8 mouse cellular contexts compared by ENCODE assay signal in genomic region chr2:153441228-153441627, GRCm38 (mm10). TPM values are rescaled to one million over a fixed set of nuclear protein-coding genes. Genes with fewer than 3 reads are reported as not detected.
DNase-seq lines count a peak whose midpoint lies in the region; ATAC-seq lines count a peak whose summit lies in the region.
"Had no signal": no experiment of that assay in that cellular context is flagged by ENCODE, and none has a peak within 500 bp of the region (broad histone marks: within the 10 kb centered on the region; RNA-seq: fewer than 3 reads in every experiment).

No protein-coding gene starts in this region.

- peaks cover 69% of the 10 kb centered on the region for H3K4me1 ChIP-seq in lung, embryonic 15.5 days
- H3K4me1 ChIP-seq in forebrain, embryonic 15.5 days = peaks cover 69% of the 10 kb centered on the region
- peaks cover 49% of the 10 kb centered on the region for H3K4me1 ChIP-seq in limb, embryonic 11.5 days (ENCODE audit: control insufficient read depth, insufficient read depth, low read length)
- peaks cover 53% of the 10 kb centered on the region for H3K4me1 ChIP-seq in stomach, embryonic 14.5 days (ENCODE audit: control insufficient read depth, insufficient read depth, low read length)

- H3K36me3 ChIP-seq in lung, embryonic 15.5 days = no peaks in the 10 kb centered on the region
- peaks cover under 1% of the 10 kb centered on the region for H3K36me3 ChIP-seq in forebrain, embryonic 15.5 days
- no peaks in the 10 kb centered on the region for H3K36me3 ChIP-seq in limb, embryonic 11.5 days (ENCODE audit: control insufficient read depth, insufficient read depth, low read length)
- no peaks in the 10 kb centered on the region; the same call in 1 of the 2 replicates for H3K36me3 ChIP-seq in stomach, embryonic 14.5 days (ENCODE audit: control insufficient read depth, insufficient read depth, low read length)

- no peaks in the 10 kb centered on the region for H3K9me3 ChIP-seq in lung, embryonic 15.5 days
- H3K9me3 ChIP-seq in forebrain, embryonic 15.5 days = no peaks in the 10 kb centered on the region
- H3K9me3 ChIP-seq in limb, embryonic 11.5 days (ENCODE audit: control insufficient read depth, low read length) = no peaks in the 10 kb centered on the region
- no peaks in the 10 kb centered on the region for H3K9me3 ChIP-seq in stomach, embryonic 14.5 days (ENCODE audit: control insufficient read depth, low read depth, low read length)

- DNase-seq in lung, postnatal 10 days = no peak
- DNase-seq in limb, embryonic 11.5 days (ENCODE audit: low spot score) = no peak
- no peak for DNase-seq in cerebellum, postnatal 10 days
- no peak for DNase-seq in right cerebral cortex, postnatal 14 days
- DNase-seq: lung, adult 18-20 months had no signal

- no peak overlapping the region for H3K4me3 ChIP-seq in lung, embryonic 15.5 days
- no peak overlapping the region for H3K4me3 ChIP-seq in forebrain, embryonic 15.5 days
- no peak overlapping the region for H3K4me3 ChIP-seq in limb, embryonic 11.5 days (ENCODE audit: low read depth, low read length)
- H3K4me3 ChIP-seq in stomach, embryonic 14.5 days (ENCODE audit: low read depth, low read length) = no peak overlapping the region

- ATAC-seq in lung, embryonic 15.5 days (ENCODE audit: borderline replicate concordance, extremely low read depth, low FRiP score, low TSS enrichment) = no peak
- ATAC-seq in forebrain, embryonic 15.5 days (replicated peaks) = no peak
- ATAC-seq in limb, embryonic 11.5 days (ENCODE audit: insufficient number of reproducible peaks, low FRiP score, low TSS enrichment, low read depth) = no peak
- ATAC-seq in stomach, embryonic 14.5 days (ENCODE audit: insufficient number of reproducible peaks, insufficient read depth, low FRiP score, low read depth) = no peak

- no peak overlapping the region for H3K9ac ChIP-seq in lung, embryonic 15.5 days
- H3K9ac ChIP-seq in forebrain, embryonic 15.5 days (replicated peaks) = no peak overlapping the region
- H3K9ac ChIP-seq in limb, embryonic 11.5 days (ENCODE audit: low read length) = no peak overlapping the region
- no peak overlapping the region for H3K9ac ChIP-seq in stomach, embryonic 14.5 days (replicated peaks; ENCODE audit: low read depth, low read length)

- H3K27ac ChIP-seq in lung, embryonic 15.5 days = peak overlapping the region; percentile 65
- H3K27ac ChIP-seq in forebrain, embryonic 15.5 days (replicated peaks) = 0 out of 2 replicates have a peak overlapping the region, but pooled peaks have one; percentile 27
- peak overlapping the region; percentile 48 for H3K27ac ChIP-seq in limb, embryonic 11.5 days (replicated peaks; ENCODE audit: low read depth, low read length)
- peak overlapping the region; percentile 76; the same call in 1 of the 2 replicates for H3K27ac ChIP-seq in stomach, embryonic 14.5 days (ENCODE audit: low read length)

- H3K4me2 ChIP-seq in lung, embryonic 15.5 days = peak overlapping the region; percentile 98; the same call in 1 of the 2 replicates
- H3K4me2 ChIP-seq in forebrain, embryonic 15.5 days (replicated peaks) = peak overlapping the region; percentile 90
- peak overlapping the region; percentile 99; the same call in 1 of the 2 replicates for H3K4me2 ChIP-seq in limb, embryonic 11.5 days (ENCODE audit: low read depth, severe bottlenecking)
- peak overlapping the region; percentile 97 for H3K4me2 ChIP-seq in stomach, embryonic 14.5 days (replicated peaks; ENCODE audit: low read depth, low read length)

- no peaks in the 10 kb centered on the region for H3K27me3 ChIP-seq in lung, embryonic 15.5 days
- H3K27me3 ChIP-seq in forebrain, embryonic 15.5 days = no peaks in the 10 kb centered on the region
- H3K27me3 ChIP-seq in limb, embryonic 11.5 days (ENCODE audit: control insufficient read depth, insufficient read depth, low read length) = no peaks in the 10 kb centered on the region
- H3K27me3 ChIP-seq in stomach, embryonic 14.5 days (ENCODE audit: control insufficient read depth, insufficient read depth, low read length) = no peaks in the 10 kb centered on the region

- WGBS in lung, embryonic 15.5 days = 28% methylated on average over 3 of the region's 3 CpGs
- WGBS in forebrain, embryonic 15.5 days = 49% methylated on average over 3 of the region's 3 CpGs
- WGBS in limb, embryonic 11.5 days = 23% methylated on average over 3 of the region's 3 CpGs
- 16% methylated on average over 3 of the region's 3 CpGs for WGBS in stomach, embryonic 14.5 days

RNA-seq across cellular contexts. Expression of gene 4930404H24Rik, which starts 51.4 kb away (rescaled TPM):
- not detected in 2 replicates for polyA plus RNA-seq in lung, embryonic 15.5 days (2015; fragmentation: Nextera tagmentation; extraction: Ambion mirVana)
- not detected in 2 replicates for polyA plus RNA-seq in forebrain, embryonic 15.5 days (2015; fragmentation: Nextera tagmentation; extraction: Ambion mirVana)
- polyA plus RNA-seq in limb, embryonic 11.5 days (2014; fragmentation: Nextera tagmentation; extraction: Ambion mirVana) = not detected in 2 replicates
- not detected in 2 replicates for polyA plus RNA-seq in stomach, embryonic 14.5 days (2014; fragmentation: Nextera tagmentation; extraction: Ambion mirVana)
